Mouse (Mus musculus) forebrain, embryonic 16.5 days (tissue): Measurements from ENCODE around the gene Bst1. TPM values are rescaled to one million over a fixed set of nuclear protein-coding genes. Genes with fewer than 3 reads are reported as not detected.

Experiments
- ATAC-seq: fragments of 200-750 bp; cut with Nextera tagmentation; 2 replicates; pipeline ENCODE4 v1.8.0; 2017; ENCODE audit warnings: mild to moderate bottlenecking, moderate library complexity
- H3K27ac ChIP-seq: fragments of 300-500 bp; sonication (generic); 2 replicates; pipeline ENCODE4 v1.5.1; 2014; ENCODE audit warnings: low read length, control low read depth
- H3K27me3 ChIP-seq: fragments of 300-500 bp; sonication (generic); replicated peaks from 2 replicates; pipeline ENCODE4 v1.6.1; 2014; ENCODE audit warnings: low read length; ENCODE audit not compliant: control insufficient read depth, insufficient read depth
- H3K36me3 ChIP-seq: fragments of 300-500 bp; sonication (generic); 2 replicates; pipeline ENCODE4 v1.6.1; 2014; ENCODE audit not compliant: control insufficient read depth, insufficient read depth
- H3K4me1 ChIP-seq: fragments of 300-500 bp; sonication (generic); replicated peaks from 2 replicates; pipeline ENCODE4 v1.6.1; 2014; ENCODE audit warnings: low read length; ENCODE audit not compliant: control insufficient read depth, insufficient read depth
- H3K4me2 ChIP-seq: fragments of 300-500 bp; sonication (generic); 2 replicates; pipeline ENCODE4 v1.6.1; 2014; ENCODE audit warnings: mild to moderate bottlenecking, low read length, control low read depth
- H3K4me3 ChIP-seq: fragments of 300-500 bp; sonication (generic); replicated peaks from 2 replicates; pipeline ENCODE4 v1.5.1; 2014; ENCODE audit warnings: mild to moderate bottlenecking, low read length, control low read depth
- H3K9ac ChIP-seq: fragments of 300-500 bp; sonication (generic); replicated peaks from 2 replicates; pipeline ENCODE4 v1.6.1; 2014; ENCODE audit warnings: low read depth, low read length, control low read depth
- H3K9me3 ChIP-seq: fragments of 300-500 bp; sonication (generic); 2 replicates; pipeline ENCODE4 v1.6.1; 2016; ENCODE audit warnings: low read length; ENCODE audit not compliant: control insufficient read depth
- WGBS: fragments of 180-500 bp; shearing (Covaris S2); extraction: QIAGEN DNeasy Blood & Tissue Kit; methylation state at CpG from one replicate; pipeline ENCODE4 v1.1.7; 2014; 5-methylcytosine and 5-hydroxymethylcytosine counted together
- polyA plus RNA-seq: library from polyadenylated mRNA; unstranded; fragments of >200 nt; fragmentation: Nextera tagmentation; extraction: Ambion mirVana; gene quantifications from 2 replicates; pipeline ENCODE4 v1.2.1, GENCODE M21; 2015

The Bst1 gene
- polyA plus RNA-seq, 1 experiment from 2014 or later = not detected

- Histone ChIP-seq H3K27ac (peak overlapping the region; percentile 59), H3K27me3 (no peaks in the 10 kb centered on the region), H3K36me3 (no peaks in the 10 kb centered on the region), H3K9ac (peak overlapping the region; percentile 60), H3K4me2 (peak overlapping the region; percentile 72), H3K4me3 (peak overlapping the region; percentile 42), H3K9me3 (no peaks in the 10 kb centered on the region), H3K4me1 (0 out of 2 replicates have a peak, but pooled peaks cover 3% of the 10 kb centered on the region)
- WGBS = 4% methylated on average over 48 of the region's 48 CpGs
- ATAC-seq = peak; percentile 98
Measured at GRCm38 (mm10) chr5:43807744-43808696, 10.7 kb upstream of the Bst1 start.

- H3K36me3 ChIP-seq = no peaks in the 10 kb centered on the region
- no peaks in the 10 kb centered on the region for H3K27me3 ChIP-seq
- H3K27ac ChIP-seq = no peak overlapping the region
- no peak overlapping the region for H3K9ac ChIP-seq
- WGBS = 90% methylated on average over 1 of the region's 1 CpGs
- no peaks in the 10 kb centered on the region for H3K9me3 ChIP-seq
- ATAC-seq = no peak
- H3K4me1 ChIP-seq = 0 out of 2 replicates have a peak, but pooled peaks cover 3% of the 10 kb centered on the region
- H3K4me3 ChIP-seq = no peak overlapping the region
- H3K4me2 ChIP-seq = no peak overlapping the region
Measured at GRCm38 (mm10) chr5:43810427-43811062, 8.1 kb upstream of the Bst1 start.

- H3K9ac ChIP-seq = no peak overlapping the region
- no peak for ATAC-seq
- 82% methylated on average over 2 of the region's 2 CpGs for WGBS
Measured at GRCm38 (mm10) chr5:43814536-43814935, 4.1 kb upstream of the Bst1 start.

GRCm38 (mm10) chr5:43815769-43816168 lies 2.9 kb upstream of the Bst1 start:
- Histone ChIP-seq H3K36me3 (no peaks in the 10 kb centered on the region), H3K9me3 (no peaks in the 10 kb centered on the region), H3K4me2 (no peak overlapping the region), H3K4me3 (no peak overlapping the region), H3K4me1 (no peaks in the 10 kb centered on the region), H3K27ac (no peak overlapping the region), H3K9ac (no peak overlapping the region), H3K27me3 (no peaks in the 10 kb centered on the region)
- 58% methylated on average over 1 of the region's 1 CpGs for WGBS
- ATAC-seq = no peak

More at GRCm38 (mm10) chr5:43814536-43814935, 4.1 kb upstream of the Bst1 start:
- H3K36me3 ChIP-seq = no peaks in the 10 kb centered on the region
- H3K4me2 ChIP-seq = no peak overlapping the region
- no peak overlapping the region for H3K4me3 ChIP-seq
- no peaks in the 10 kb centered on the region for H3K9me3 ChIP-seq
- no peak overlapping the region for H3K27ac ChIP-seq
- no peaks in the 10 kb centered on the region for H3K4me1 ChIP-seq
- no peaks in the 10 kb centered on the region for H3K27me3 ChIP-seq

GRCm38 (mm10) chr5:43820785-43821184 lies 2.1 kb downstream of the Bst1 start:
- ATAC-seq = no peak

GRCm38 (mm10) chr5:43821538-43821937 lies 2.9 kb downstream of the Bst1 start, which contains the start of gene Fbxl5:
Gene Fbxl5, minus strand, starts transcription at chr5:43821638.
- Histone ChIP-seq H3K4me3 (no peak within 1 kb of the TSS), H3K9ac (no peak within 1 kb of the TSS), H3K27me3 (no peaks in the 10 kb centered on the region), H3K4me2 (no peak within 1 kb of the TSS), H3K27ac (no peak within 1 kb of the TSS), H3K4me1 (no peaks in the 10 kb centered on the region), H3K9me3 (no peaks in the 10 kb centered on the region), H3K36me3 (no peaks in the 10 kb centered on the region)
- WGBS = 83% methylated on average over 19 of the region's 19 CpGs
- no peak for ATAC-seq

More at GRCm38 (mm10) chr5:43820785-43821184, 2.1 kb downstream of the Bst1 start:
- no peak overlapping the region for H3K4me3 ChIP-seq
- no peak overlapping the region for H3K9ac ChIP-seq
- H3K27me3 ChIP-seq = no peaks in the 10 kb centered on the region
- H3K27ac ChIP-seq = no peak overlapping the region
- no peaks in the 10 kb centered on the region for H3K36me3 ChIP-seq
- H3K4me1 ChIP-seq = no peaks in the 10 kb centered on the region
- WGBS = 91% methylated on average over 11 of the region's 11 CpGs
- no peaks in the 10 kb centered on the region for H3K9me3 ChIP-seq
- H3K4me2 ChIP-seq = no peak overlapping the region

GRCm38 (mm10) chr5:43822199-43822598 lies 3.5 kb downstream of the Bst1 start:
- no peaks in the 10 kb centered on the region for H3K9me3 ChIP-seq

GRCm38 (mm10) chr5:43822824-43823223 lies 4.1 kb downstream of the Bst1 start:
- no peaks in the 10 kb centered on the region for H3K9me3 ChIP-seq
- no peaks in the 10 kb centered on the region for H3K4me1 ChIP-seq
- H3K4me2 ChIP-seq = no peak overlapping the region
- no peak overlapping the region for H3K27ac ChIP-seq
- H3K4me3 ChIP-seq = no peak overlapping the region
- H3K36me3 ChIP-seq = no peaks in the 10 kb centered on the region
- no peaks in the 10 kb centered on the region for H3K27me3 ChIP-seq
- no peak for ATAC-seq
- 77% methylated on average over 3 of the region's 3 CpGs for WGBS
- no peak overlapping the region for H3K9ac ChIP-seq

More at GRCm38 (mm10) chr5:43822199-43822598, 3.5 kb downstream of the Bst1 start:
- no peak overlapping the region for H3K27ac ChIP-seq
- H3K27me3 ChIP-seq = no peaks in the 10 kb centered on the region
- H3K36me3 ChIP-seq = no peaks in the 10 kb centered on the region
- H3K4me2 ChIP-seq = no peak overlapping the region
- no peak for ATAC-seq
- 72% methylated on average over 8 of the region's 8 CpGs for WGBS
- no peak overlapping the region for H3K9ac ChIP-seq
- H3K4me1 ChIP-seq = no peaks in the 10 kb centered on the region
- H3K4me3 ChIP-seq = no peak overlapping the region

GRCm38 (mm10) chr5:43824580-43824979 lies 5.9 kb downstream of the Bst1 start:
- H3K4me2 ChIP-seq = no peak overlapping the region
- no peaks in the 10 kb centered on the region for H3K36me3 ChIP-seq
- no peaks in the 10 kb centered on the region for H3K4me1 ChIP-seq
- WGBS = 90% methylated on average over 3 of the region's 3 CpGs
- H3K9ac ChIP-seq = no peak overlapping the region
- H3K27me3 ChIP-seq = no peaks in the 10 kb centered on the region
- no peak overlapping the region for H3K4me3 ChIP-seq
- H3K27ac ChIP-seq = no peak overlapping the region
- no peaks in the 10 kb centered on the region for H3K9me3 ChIP-seq
- ATAC-seq = no peak
